Comparison of ENCODE assay signal across 8 mouse cellular contexts in genomic region chr15:43772718-43773117, GRCm38 (mm10).
A peak's percentile ranks its signal among the peaks of the same experiment; 100 is the strongest.
DNase-seq lines count a peak whose midpoint lies in the region; ATAC-seq and TF ChIP-seq lines count a peak whose summit lies in the region.

No protein-coding gene starts in this region.

- H3K4me3 ChIP-seq in midbrain, embryonic 12.5 days, result no peak overlapping the region
- no peak overlapping the region for H3K4me3 ChIP-seq in midbrain, embryonic 16.5 days (ENCODE audit: low read depth, low read length)
- H3K4me3 ChIP-seq in forebrain, embryonic 16.5 days (replicated peaks; ENCODE audit: low read length), result no peak overlapping the region
- no peak overlapping the region for H3K4me3 ChIP-seq in midbrain, postnatal 0 days (ENCODE audit: low read depth, low read length)
- H3K4me3 ChIP-seq in heart, embryonic 11.5 days (ENCODE audit: low read depth, low read length), result no peak overlapping the region

- H3K9ac ChIP-seq in midbrain, embryonic 12.5 days (replicated peaks), result no peak overlapping the region
- H3K9ac ChIP-seq in midbrain, embryonic 16.5 days (ENCODE audit: low read depth, low read length), result no peak overlapping the region
- H3K9ac ChIP-seq in forebrain, embryonic 16.5 days (replicated peaks; ENCODE audit: low read depth, low read length), result no peak overlapping the region
- no peak overlapping the region for H3K9ac ChIP-seq in midbrain, postnatal 0 days (replicated peaks; ENCODE audit: low read length, poor library complexity, severe bottlenecking)
- H3K9ac ChIP-seq in heart, embryonic 11.5 days (ENCODE audit: low read depth, low read length), result no peak overlapping the region

- no peak for DNase-seq in frontal cortex, postnatal 10 days (ENCODE audit: low spot score in 2 of 2)
- peak; percentile 54 for DNase-seq in midbrain, postnatal 0 days (ENCODE audit: low spot score)
- DNase-seq in adrenal gland, adult 8-10 months, result no peak

- no peak overlapping the region for H3K27ac ChIP-seq in midbrain, embryonic 12.5 days (replicated peaks)
- no peak overlapping the region for H3K27ac ChIP-seq in midbrain, embryonic 16.5 days (ENCODE audit: low read length)
- H3K27ac ChIP-seq in forebrain, embryonic 16.5 days (ENCODE audit: low read length), result no peak overlapping the region
- H3K27ac ChIP-seq in midbrain, postnatal 0 days (ENCODE audit: low read depth, low read length), result no peak overlapping the region
- H3K27ac ChIP-seq in heart, embryonic 11.5 days (ENCODE audit: low read depth, low read length), result no peak overlapping the region

- peak; percentile 88 for ATAC-seq in frontal cortex, adult (ENCODE audit: low TSS enrichment)
- ATAC-seq in midbrain, embryonic 12.5 days (ENCODE audit: low FRiP score, low read depth), result peak; percentile 49
- no peak for ATAC-seq in midbrain, embryonic 16.5 days
- peak; percentile 82 for ATAC-seq in forebrain, embryonic 16.5 days
- ATAC-seq in midbrain, postnatal 0 days (ENCODE audit: low FRiP score), result no peak
- no peak for ATAC-seq in heart, embryonic 11.5 days (replicated peaks; ENCODE audit: insufficient number of reproducible peaks, low FRiP score, low TSS enrichment)

- TF ChIP-seq CTCF in midbrain, postnatal 0 days (IDR thresholded peaks at IDR 0.05), result peak; percentile 73

- no peaks in the 10 kb centered on the region for H3K27me3 ChIP-seq in midbrain, embryonic 12.5 days
- H3K27me3 ChIP-seq in midbrain, embryonic 16.5 days (ENCODE audit: control insufficient read depth, insufficient read depth, low read depth, low read length), result no peaks in the 10 kb centered on the region
- H3K27me3 ChIP-seq in forebrain, embryonic 16.5 days (replicated peaks; ENCODE audit: control insufficient read depth, insufficient read depth, low read length), result no peaks in the 10 kb centered on the region
- H3K27me3 ChIP-seq in midbrain, postnatal 0 days (ENCODE audit: insufficient read depth, low read length), result no peaks in the 10 kb centered on the region
- no peaks in the 10 kb centered on the region for H3K27me3 ChIP-seq in heart, embryonic 11.5 days (ENCODE audit: control insufficient read depth, insufficient read depth, low read length)

- H3K4me1 ChIP-seq in midbrain, embryonic 12.5 days, result no peaks in the 10 kb centered on the region
- no peaks in the 10 kb centered on the region for H3K4me1 ChIP-seq in midbrain, embryonic 16.5 days (ENCODE audit: control insufficient read depth, insufficient read depth, low read length)
- H3K4me1 ChIP-seq in forebrain, embryonic 16.5 days (replicated peaks; ENCODE audit: control insufficient read depth, insufficient read depth, low read length), result no peaks in the 10 kb centered on the region
- H3K4me1 ChIP-seq in midbrain, postnatal 0 days (ENCODE audit: insufficient read depth, low read length), result no peaks in the 10 kb centered on the region
- H3K4me1 ChIP-seq in heart, embryonic 11.5 days (ENCODE audit: control insufficient read depth, insufficient read depth, low read length), result no peaks in the 10 kb centered on the region

- no peaks in the 10 kb centered on the region for H3K9me3 ChIP-seq in midbrain, embryonic 12.5 days
- no peaks in the 10 kb centered on the region for H3K9me3 ChIP-seq in midbrain, embryonic 16.5 days (replicated peaks; ENCODE audit: control insufficient read depth, low read length, poor library complexity, severe bottlenecking)
- H3K9me3 ChIP-seq in forebrain, embryonic 16.5 days (ENCODE audit: control insufficient read depth, low read length), result no peaks in the 10 kb centered on the region
- H3K9me3 ChIP-seq in midbrain, postnatal 0 days (ENCODE audit: low read length), result no peaks in the 10 kb centered on the region
- H3K9me3 ChIP-seq in heart, embryonic 11.5 days (replicated peaks; ENCODE audit: control insufficient read depth, low read length), result no peaks in the 10 kb centered on the region

- WGBS in midbrain, embryonic 12.5 days, result 36% methylated on average over 3 of the region's 3 CpGs
- 30% methylated on average over 3 of the region's 3 CpGs for WGBS in midbrain, embryonic 16.5 days
- WGBS in forebrain, embryonic 16.5 days, result 39% methylated on average over 3 of the region's 3 CpGs
- 41% methylated on average over 3 of the region's 3 CpGs for WGBS in midbrain, postnatal 0 days
- 26% methylated on average over 3 of the region's 3 CpGs for WGBS in heart, embryonic 11.5 days (ENCODE audit: insufficient replicate concordance)

- no peak overlapping the region for H3K4me2 ChIP-seq in midbrain, embryonic 12.5 days (replicated peaks)
- H3K4me2 ChIP-seq in midbrain, embryonic 16.5 days (ENCODE audit: low read length), result no peak overlapping the region
- no peak overlapping the region for H3K4me2 ChIP-seq in forebrain, embryonic 16.5 days (ENCODE audit: low read length)
- H3K4me2 ChIP-seq in midbrain, postnatal 0 days (ENCODE audit: low read depth, low read length, poor library complexity, severe bottlenecking), result no peak overlapping the region
- H3K4me2 ChIP-seq in heart, embryonic 11.5 days, result no peak overlapping the region

- no peaks in the 10 kb centered on the region for H3K36me3 ChIP-seq in midbrain, embryonic 12.5 days
- no peaks in the 10 kb centered on the region for H3K36me3 ChIP-seq in midbrain, embryonic 16.5 days (ENCODE audit: control insufficient read depth, insufficient read depth, low read length)
- H3K36me3 ChIP-seq in forebrain, embryonic 16.5 days (ENCODE audit: control insufficient read depth, insufficient read depth), result no peaks in the 10 kb centered on the region
- H3K36me3 ChIP-seq in midbrain, postnatal 0 days (ENCODE audit: insufficient read depth, low read length), result no peaks in the 10 kb centered on the region
- H3K36me3 ChIP-seq in heart, embryonic 11.5 days (ENCODE audit: control insufficient read depth, insufficient read depth, low read length), result no peaks in the 10 kb centered on the region

Comparison
In these comparisons a context has a peak if more than half of its experiments do, and no peak if none do; other contexts are left out.
1. ATAC-seq: peak in frontal cortex, adult (single experiment), midbrain, embryonic 12.5 days (single experiment) and forebrain, embryonic 16.5 days (single experiment); none in midbrain, embryonic 16.5 days (single experiment), midbrain, postnatal 0 days (single experiment) and heart, embryonic 11.5 days (single experiment).